Mouse (Mus musculus): ENCODE data around the gene Bicc1. TPM values are rescaled to one million over a fixed set of nuclear protein-coding genes. Genes with fewer than 3 reads are reported as not detected.

The Bicc1 gene
- total and polyA plus RNA-seq, 3 experiments: 0.16 TPM; not detected in 2

- H3K4me3 ChIP-seq (ENCODE audit: low read depth, low read length): no peak overlapping the region
- DNase-seq (ENCODE audit: low spot score): no peak
- no peaks in the 10 kb centered on the region for H3K4me1 ChIP-seq (ENCODE audit: insufficient read depth, low read depth, low read length)
- H3K36me3 ChIP-seq (replicated peaks): no peaks in the 10 kb centered on the region
- TF ChIP-seq GATA2 (IDR thresholded peaks at IDR 0.05; ENCODE audit: borderline replicate concordance, low read depth, low read length): no peak
- TF ChIP-seq CTCF (IDR thresholded peaks at IDR 0.05; ENCODE audit: low read depth, low read length): no peak
- TF ChIP-seq GATA1 (IDR thresholded peaks at IDR 0.05; ENCODE audit: borderline replicate concordance, low read length): no peak
- no peak for TF ChIP-seq TAL1 (conservative IDR thresholded peaks at IDR 0.05; ENCODE audit: low read depth, low read length)
- TF ChIP-seq POLR2AphosphoS5 (IDR thresholded peaks at IDR 0.05; ENCODE audit: insufficient replicate concordance, low read depth, low read length): no peak
- H3K27me3 ChIP-seq (ENCODE audit: insufficient read depth, low read length): no peaks in the 10 kb centered on the region; the same call in 1 of the 2 replicates
- ATAC-seq (ENCODE audit: extremely low read depth, insufficient number of reproducible peaks, low FRiP score, poor library complexity, severe bottlenecking): no peak
- H3K9me3 ChIP-seq (replicated peaks): peaks cover 79% of the 10 kb centered on the region
These were observed 107.3 kb downstream of the Bicc1 start for GRCm38 (mm10) chr10:71052208-71052607.

GRCm38 (mm10) chr10:71050722-71051333 is 108.7 kb downstream of the Bicc1 start:
- no peak for DNase-seq (ENCODE audit: low spot score)

GRCm38 (mm10) chr10:71049294-71049693 is 110.2 kb downstream of the Bicc1 start:
- no peak for TF ChIP-seq TAL1 (conservative IDR thresholded peaks at IDR 0.05; ENCODE audit: low read depth, low read length)
- no peak for TF ChIP-seq GATA2 (IDR thresholded peaks at IDR 0.05; ENCODE audit: borderline replicate concordance, low read depth, low read length)
- TF ChIP-seq POLR2AphosphoS5 (IDR thresholded peaks at IDR 0.05; ENCODE audit: insufficient replicate concordance, low read depth, low read length): no peak
- no peak for TF ChIP-seq CTCF (IDR thresholded peaks at IDR 0.05; ENCODE audit: low read depth, low read length)
- TF ChIP-seq GATA1 (IDR thresholded peaks at IDR 0.05; ENCODE audit: borderline replicate concordance, low read length): no peak
- H3K27me3 ChIP-seq (ENCODE audit: insufficient read depth, low read length): no peaks in the 10 kb centered on the region
- no peaks in the 10 kb centered on the region for H3K4me1 ChIP-seq (ENCODE audit: insufficient read depth, low read depth, low read length)
- H3K4me3 ChIP-seq (ENCODE audit: low read depth, low read length): no peak overlapping the region
- peaks cover 70% of the 10 kb centered on the region for H3K9me3 ChIP-seq (replicated peaks)
- no peaks in the 10 kb centered on the region for H3K36me3 ChIP-seq (replicated peaks)
- DNase-seq (ENCODE audit: low spot score) (no peak), ATAC-seq (ENCODE audit: extremely low read depth, insufficient number of reproducible peaks, low FRiP score, poor library complexity, severe bottlenecking) (no peak)

More at GRCm38 (mm10) chr10:71050722-71051333, 108.7 kb downstream of the Bicc1 start:
- ATAC-seq (ENCODE audit: extremely low read depth, insufficient number of reproducible peaks, low FRiP score, poor library complexity, severe bottlenecking): no peak
- peaks cover 76% of the 10 kb centered on the region for H3K9me3 ChIP-seq (replicated peaks)
- H3K27me3 ChIP-seq (ENCODE audit: insufficient read depth, low read length): no peaks in the 10 kb centered on the region
- no peaks in the 10 kb centered on the region for H3K36me3 ChIP-seq (replicated peaks)
- no peak overlapping the region for H3K4me3 ChIP-seq (ENCODE audit: low read depth, low read length)
- TF ChIP-seq GATA2 (IDR thresholded peaks at IDR 0.05; ENCODE audit: borderline replicate concordance, low read depth, low read length) (no peak), CTCF (IDR thresholded peaks at IDR 0.05; ENCODE audit: low read depth, low read length) (no peak), TAL1 (conservative IDR thresholded peaks at IDR 0.05; ENCODE audit: low read depth, low read length) (no peak), GATA1 (IDR thresholded peaks at IDR 0.05; ENCODE audit: borderline replicate concordance, low read length) (no peak), POLR2AphosphoS5 (IDR thresholded peaks at IDR 0.05; ENCODE audit: insufficient replicate concordance, low read depth, low read length) (no peak)
- H3K4me1 ChIP-seq (ENCODE audit: insufficient read depth, low read depth, low read length): no peaks in the 10 kb centered on the region

- no peak for DNase-seq (ENCODE audit: low spot score)
- ATAC-seq (ENCODE audit: extremely low read depth, insufficient number of reproducible peaks, low FRiP score, poor library complexity, severe bottlenecking): no peak
- peaks cover 60% of the 10 kb centered on the region for H3K9me3 ChIP-seq (replicated peaks)
- no peak overlapping the region for H3K4me3 ChIP-seq (ENCODE audit: low read depth, low read length)
- H3K36me3 ChIP-seq (replicated peaks): no peaks in the 10 kb centered on the region
- TF ChIP-seq POLR2AphosphoS5 (IDR thresholded peaks at IDR 0.05; ENCODE audit: insufficient replicate concordance, low read depth, low read length) (no peak), GATA2 (IDR thresholded peaks at IDR 0.05; ENCODE audit: borderline replicate concordance, low read depth, low read length) (no peak), CTCF (IDR thresholded peaks at IDR 0.05; ENCODE audit: low read depth, low read length) (no peak), GATA1 (IDR thresholded peaks at IDR 0.05; ENCODE audit: borderline replicate concordance, low read length) (no peak), TAL1 (conservative IDR thresholded peaks at IDR 0.05; ENCODE audit: low read depth, low read length) (no peak)
- H3K4me1 ChIP-seq (ENCODE audit: insufficient read depth, low read depth, low read length): no peaks in the 10 kb centered on the region
- no peaks in the 10 kb centered on the region for H3K27me3 ChIP-seq (ENCODE audit: insufficient read depth, low read length)
These were observed 115.1 kb downstream of the Bicc1 start for GRCm38 (mm10) chr10:71044410-71044809.

- no peaks in the 10 kb centered on the region for H3K4me1 ChIP-seq (ENCODE audit: insufficient read depth, low read depth, low read length)
- H3K4me3 ChIP-seq (ENCODE audit: low read depth, low read length): no peak overlapping the region
- no peaks in the 10 kb centered on the region for H3K27me3 ChIP-seq (ENCODE audit: insufficient read depth, low read length)
- ATAC-seq (ENCODE audit: extremely low read depth, insufficient number of reproducible peaks, low FRiP score, poor library complexity, severe bottlenecking) (no peak), DNase-seq (ENCODE audit: low spot score) (no peak)
- TF ChIP-seq GATA2 (IDR thresholded peaks at IDR 0.05; ENCODE audit: borderline replicate concordance, low read depth, low read length) (no peak), GATA1 (IDR thresholded peaks at IDR 0.05; ENCODE audit: borderline replicate concordance, low read length) (no peak)
- peaks cover 52% of the 10 kb centered on the region for H3K9me3 ChIP-seq (replicated peaks)
- H3K36me3 ChIP-seq (replicated peaks): no peaks in the 10 kb centered on the region
These were observed 117.6 kb downstream of the Bicc1 start for GRCm38 (mm10) chr10:71041874-71042273.

GRCm38 (mm10) chr10:71036484-71036883 is 123.0 kb downstream of the Bicc1 start:
- no peak for DNase-seq (ENCODE audit: low spot score)
- H3K4me1 ChIP-seq (ENCODE audit: insufficient read depth, low read depth, low read length): no peaks in the 10 kb centered on the region
- H3K9me3 ChIP-seq (replicated peaks): peaks cover 44% of the 10 kb centered on the region
- no peak for ATAC-seq (ENCODE audit: extremely low read depth, insufficient number of reproducible peaks, low FRiP score, poor library complexity, severe bottlenecking)
- no peaks in the 10 kb centered on the region for H3K36me3 ChIP-seq (replicated peaks)
- no peak overlapping the region for H3K4me3 ChIP-seq (ENCODE audit: low read depth, low read length)
- TF ChIP-seq GATA2 (IDR thresholded peaks at IDR 0.05; ENCODE audit: borderline replicate concordance, low read depth, low read length): no peak
- no peak for TF ChIP-seq GATA1 (IDR thresholded peaks at IDR 0.05; ENCODE audit: borderline replicate concordance, low read length)
- no peak for TF ChIP-seq TAL1 (conservative IDR thresholded peaks at IDR 0.05; ENCODE audit: low read depth, low read length)
- TF ChIP-seq CTCF (IDR thresholded peaks at IDR 0.05; ENCODE audit: low read depth, low read length): no peak
- no peak for TF ChIP-seq POLR2AphosphoS5 (IDR thresholded peaks at IDR 0.05; ENCODE audit: insufficient replicate concordance, low read depth, low read length)
- H3K27me3 ChIP-seq (ENCODE audit: insufficient read depth, low read length): no peaks in the 10 kb centered on the region

Measured in G1E (cell line).